In the genomic region with DNA sequence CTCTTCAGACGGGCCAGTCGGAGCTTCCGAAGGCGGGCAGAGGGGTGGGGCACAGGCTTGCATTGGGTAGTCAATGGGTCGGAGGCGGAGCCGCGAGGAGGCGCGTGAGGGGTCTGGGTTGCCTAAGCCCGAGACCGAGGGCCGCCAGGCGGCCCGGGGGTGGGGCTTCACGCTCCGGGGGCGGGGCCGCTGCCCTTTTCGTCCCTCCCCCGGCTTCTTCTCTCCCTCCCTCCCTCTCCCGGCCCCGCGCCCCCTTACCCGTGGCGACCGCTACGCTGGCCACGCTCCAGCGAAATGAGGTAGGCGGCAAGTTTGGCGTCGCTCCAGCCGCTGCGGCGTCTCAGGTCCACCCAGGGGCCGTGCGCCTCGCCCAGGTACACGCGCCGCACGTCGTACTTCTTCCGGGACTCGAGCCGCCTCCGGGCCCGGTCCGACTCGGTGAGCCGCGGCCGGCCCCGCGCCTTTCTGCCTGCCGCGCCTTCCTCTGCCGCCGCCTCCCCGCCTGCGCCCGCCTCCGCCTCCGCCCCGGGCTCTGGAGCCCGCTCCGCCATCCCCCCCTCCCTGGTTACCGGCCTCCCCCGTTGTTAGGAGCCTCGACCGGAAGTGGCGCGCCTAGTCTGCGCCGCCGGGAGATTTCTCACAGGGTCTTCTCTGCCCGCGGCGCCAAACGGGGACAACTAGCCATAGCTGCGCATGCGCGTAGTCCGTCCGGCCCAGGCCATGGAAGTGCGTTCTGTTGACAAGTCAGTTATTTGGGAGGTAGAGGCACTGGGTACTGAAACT, we compare ENCODE assay signal across 8 mouse cellular contexts. TPM values are rescaled to one million over a fixed set of nuclear protein-coding genes. Genes with fewer than 3 reads are reported as not detected.
DNase-seq lines count a peak whose midpoint lies in the region; ATAC-seq lines count a peak whose summit lies in the region.

Gene Gm49318 (minus strand): TSS at position 469 of the 783 bp plus-strand sequence.
Gene Zfp653 (minus strand): TSS at position 586 of the 783 bp plus-strand sequence.

- H3K9me3 ChIP-seq in hindbrain, embryonic 13.5 days: no peaks in the 10 kb centered on the region

- under 1% methylated on average over 74 of the region's 87 CpGs for WGBS in hindbrain, embryonic 13.5 days

- peak within 1 kb of the TSS; percentile 95 for H3K9ac ChIP-seq in hindbrain, embryonic 13.5 days

- peaks cover 57% of the 10 kb centered on the region for H3K36me3 ChIP-seq in hindbrain, embryonic 13.5 days

- peak within 1 kb of the TSS; percentile 58 for H3K4me2 ChIP-seq in hindbrain, embryonic 13.5 days

- H3K4me3 ChIP-seq in hindbrain, embryonic 13.5 days: peak within 1 kb of the TSS; percentile 82

- peaks cover 23% of the 10 kb centered on the region for H3K4me1 ChIP-seq in hindbrain, embryonic 13.5 days (replicated peaks)

- peak; percentile 97 for ATAC-seq in hindbrain, embryonic 13.5 days (ENCODE audit: low FRiP score)

- no peaks in the 10 kb centered on the region for H3K27me3 ChIP-seq in hindbrain, embryonic 13.5 days

- H3K27ac ChIP-seq in hindbrain, embryonic 13.5 days: peak within 1 kb of the TSS; percentile 98

- peak; percentile 98 for DNase-seq in NIH3T3 (ENCODE audit: low read depth)
- DNase-seq in cerebellum, postnatal 10 days: peak; percentile 99
- DNase-seq in frontal cortex, postnatal 10 days (ENCODE audit: low spot score in 2 of 2): peak; percentile 95 to 97
- DNase-seq in layer of hippocampus, postnatal 25 days (ENCODE audit: extremely low spot score in 1 of 2, low spot score in 1 of 2): peak; percentile 96
- peak; percentile 98 for DNase-seq in lung, postnatal 25 days (ENCODE audit: low spot score)
- DNase-seq in retina, embryonic 14.5 days (ENCODE audit: low spot score): peak; percentile 99
- DNase-seq in thymus, postnatal 4 days: peak; percentile 98

RNA-seq across cellular contexts. Expression of gene Gm49318, which starts in this region (rescaled TPM):
- polyA plus RNA-seq in hindbrain, embryonic 13.5 days (2015; fragmentation: Nextera tagmentation; extraction: Ambion mirVana): not detected in 2 replicates
- 1 to 10 TPM; 1.2 to 3.9 TPM for total RNA-seq in layer of hippocampus, postnatal 25 days (2021)

RNA-seq across cellular contexts. Expression of gene Zfp653, which starts in this region (rescaled TPM):
- 17.7 and 19.5 TPM in 2 replicates for polyA plus RNA-seq in hindbrain, embryonic 13.5 days (2015; fragmentation: Nextera tagmentation; extraction: Ambion mirVana)
- total RNA-seq in layer of hippocampus, postnatal 25 days (2021): 10 to 100 TPM; 17.9 to 22.1 TPM

Comparison
In these comparisons a context has a peak if more than half of its experiments do, and no peak if none do; other contexts are left out.
1. Peak in every context shown above with its lines: DNase-seq, ATAC-seq, H3K4me3 ChIP-seq and H3K27ac ChIP-seq.